Mouse (Mus musculus): Measurements from ENCODE around the gene Gm49320.

GRCm38 (mm10) chr8:4230612-4231351 is 7.9 kb upstream of the Gm49320 start:
- TF ChIP-seq MAFK (IDR thresholded peaks at IDR 0.05; ENCODE audit: insufficient read depth, low read depth, low read length) (no peak), ZNF384 (IDR thresholded peaks at IDR 0.05; ENCODE audit: low read depth, low read length) (no peak), ZC3H11A (IDR thresholded peaks at IDR 0.05; ENCODE audit: borderline replicate concordance, low read depth, low read length) (no peak), CHD2 (IDR thresholded peaks at IDR 0.05; ENCODE audit: low read depth, low read length) (no peak), HCFC1 (IDR thresholded peaks at IDR 0.05; ENCODE audit: borderline replicate concordance, insufficient read depth, low read length) (no peak)
